Mouse (Mus musculus): ENCODE data around the gene Reln. TPM values are rescaled to one million over a fixed set of nuclear protein-coding genes. Genes with fewer than 3 reads are reported as not detected.

Gene Reln
- polyA plus RNA-seq, 1 experiment = 1.4 TPM

- H3K36me3 ChIP-seq (ENCODE audit: control insufficient read depth, insufficient read depth, low read length, poor library complexity, severe bottlenecking) = no peaks in the 10 kb centered on the region
- no peaks in the 10 kb centered on the region for H3K27me3 ChIP-seq (ENCODE audit: control insufficient read depth, insufficient read depth, low read length, poor library complexity, severe bottlenecking)
- no peak overlapping the region for H3K9ac ChIP-seq (ENCODE audit: low read depth, poor library complexity, severe bottlenecking)
- H3K9me3 ChIP-seq (replicated peaks; ENCODE audit: control insufficient read depth, insufficient read depth, low read length, poor library complexity, severe bottlenecking) = no peaks in the 10 kb centered on the region
- TF ChIP-seq CTCF (IDR thresholded peaks at IDR 0.05; ENCODE audit: low read depth, low read length) = no peak
- no peak for TF ChIP-seq EP300 (IDR thresholded peaks at IDR 0.05; ENCODE audit: insufficient read depth, low read depth, low read length)
- TF ChIP-seq POLR2A (IDR thresholded peaks at IDR 0.05; ENCODE audit: insufficient read depth, low read length) = no peak
- H3K4me1 ChIP-seq (ENCODE audit: control insufficient read depth, insufficient read depth, low read length) = no peaks in the 10 kb centered on the region
- H3K4me3 ChIP-seq (ENCODE audit: low read depth, low read length) = no peak overlapping the region
- no peak overlapping the region for H3K27ac ChIP-seq (ENCODE audit: insufficient read depth, low read length)
These were observed 408.4 kb downstream of the Reln start for GRCm38 (mm10) chr5:21936096-21936495.

GRCm38 (mm10) chr5:21934811-21935396, 409.6 kb downstream of the Reln start:
- Histone ChIP-seq H3K27ac (ENCODE audit: insufficient read depth, low read length) (no peak overlapping the region), H3K4me3 (ENCODE audit: low read depth, low read length) (no peak overlapping the region), H3K9ac (ENCODE audit: low read depth, poor library complexity, severe bottlenecking) (no peak overlapping the region), H3K36me3 (ENCODE audit: control insufficient read depth, insufficient read depth, low read length, poor library complexity, severe bottlenecking) (no peaks in the 10 kb centered on the region), H3K27me3 (ENCODE audit: control insufficient read depth, insufficient read depth, low read length, poor library complexity, severe bottlenecking) (no peaks in the 10 kb centered on the region), H3K9me3 (replicated peaks; ENCODE audit: control insufficient read depth, insufficient read depth, low read length, poor library complexity, severe bottlenecking) (no peaks in the 10 kb centered on the region), H3K4me1 (ENCODE audit: control insufficient read depth, insufficient read depth, low read length) (no peaks in the 10 kb centered on the region)
- no peak for TF ChIP-seq EP300 (IDR thresholded peaks at IDR 0.05; ENCODE audit: insufficient read depth, low read depth, low read length)
- TF ChIP-seq CTCF (IDR thresholded peaks at IDR 0.05; ENCODE audit: low read depth, low read length) = no peak
- TF ChIP-seq POLR2A (IDR thresholded peaks at IDR 0.05; ENCODE audit: insufficient read depth, low read length) = no peak

GRCm38 (mm10) chr5:21934173-21934698, 410.3 kb downstream of the Reln start:
- H3K27me3 ChIP-seq (ENCODE audit: control insufficient read depth, insufficient read depth, low read length, poor library complexity, severe bottlenecking) = no peaks in the 10 kb centered on the region
- no peaks in the 10 kb centered on the region for H3K36me3 ChIP-seq (ENCODE audit: control insufficient read depth, insufficient read depth, low read length, poor library complexity, severe bottlenecking)
- no peak for TF ChIP-seq CTCF (IDR thresholded peaks at IDR 0.05; ENCODE audit: low read depth, low read length)
- TF ChIP-seq POLR2A (IDR thresholded peaks at IDR 0.05; ENCODE audit: insufficient read depth, low read length) = no peak
- no peak for TF ChIP-seq EP300 (IDR thresholded peaks at IDR 0.05; ENCODE audit: insufficient read depth, low read depth, low read length)

GRCm38 (mm10) chr5:21933340-21934075, 411.0 kb downstream of the Reln start:
- Histone ChIP-seq H3K9ac (ENCODE audit: low read depth, poor library complexity, severe bottlenecking) (no peak overlapping the region), H3K4me1 (ENCODE audit: control insufficient read depth, insufficient read depth, low read length) (no peaks in the 10 kb centered on the region), H3K36me3 (ENCODE audit: control insufficient read depth, insufficient read depth, low read length, poor library complexity, severe bottlenecking) (no peaks in the 10 kb centered on the region), H3K27me3 (ENCODE audit: control insufficient read depth, insufficient read depth, low read length, poor library complexity, severe bottlenecking) (no peaks in the 10 kb centered on the region), H3K27ac (ENCODE audit: insufficient read depth, low read length) (no peak overlapping the region), H3K4me3 (ENCODE audit: low read depth, low read length) (no peak overlapping the region), H3K9me3 (replicated peaks; ENCODE audit: control insufficient read depth, insufficient read depth, low read length, poor library complexity, severe bottlenecking) (no peaks in the 10 kb centered on the region)
- TF ChIP-seq EP300 (IDR thresholded peaks at IDR 0.05; ENCODE audit: insufficient read depth, low read depth, low read length) (no peak), CTCF (IDR thresholded peaks at IDR 0.05; ENCODE audit: low read depth, low read length) (no peak), POLR2A (IDR thresholded peaks at IDR 0.05; ENCODE audit: insufficient read depth, low read length) (no peak)

More at GRCm38 (mm10) chr5:21934173-21934698, 410.3 kb downstream of the Reln start:
- Histone ChIP-seq H3K9me3 (replicated peaks; ENCODE audit: control insufficient read depth, insufficient read depth, low read length, poor library complexity, severe bottlenecking) (no peaks in the 10 kb centered on the region), H3K9ac (ENCODE audit: low read depth, poor library complexity, severe bottlenecking) (no peak overlapping the region), H3K4me1 (ENCODE audit: control insufficient read depth, insufficient read depth, low read length) (no peaks in the 10 kb centered on the region), H3K27ac (ENCODE audit: insufficient read depth, low read length) (no peak overlapping the region), H3K4me3 (ENCODE audit: low read depth, low read length) (no peak overlapping the region)

GRCm38 (mm10) chr5:21931151-21931550, 413.4 kb downstream of the Reln start:
- no peaks in the 10 kb centered on the region for H3K4me1 ChIP-seq (ENCODE audit: control insufficient read depth, insufficient read depth, low read length)
- H3K36me3 ChIP-seq (ENCODE audit: control insufficient read depth, insufficient read depth, low read length, poor library complexity, severe bottlenecking) = no peaks in the 10 kb centered on the region
- H3K9me3 ChIP-seq (replicated peaks; ENCODE audit: control insufficient read depth, insufficient read depth, low read length, poor library complexity, severe bottlenecking) = no peaks in the 10 kb centered on the region

GRCm38 (mm10) chr5:21920310-21920709, 424.2 kb downstream of the Reln start:
- H3K9ac ChIP-seq (ENCODE audit: low read depth, poor library complexity, severe bottlenecking) = no peak overlapping the region
- no peak overlapping the region for H3K27ac ChIP-seq (ENCODE audit: insufficient read depth, low read length)
- no peaks in the 10 kb centered on the region for H3K36me3 ChIP-seq (ENCODE audit: control insufficient read depth, insufficient read depth, low read length, poor library complexity, severe bottlenecking)
- no peaks in the 10 kb centered on the region for H3K4me1 ChIP-seq (ENCODE audit: control insufficient read depth, insufficient read depth, low read length)
- H3K4me3 ChIP-seq (ENCODE audit: low read depth, low read length) = no peak overlapping the region
- no peaks in the 10 kb centered on the region for H3K9me3 ChIP-seq (replicated peaks; ENCODE audit: control insufficient read depth, insufficient read depth, low read length, poor library complexity, severe bottlenecking)
- no peaks in the 10 kb centered on the region for H3K27me3 ChIP-seq (ENCODE audit: control insufficient read depth, insufficient read depth, low read length, poor library complexity, severe bottlenecking)
- TF ChIP-seq EP300 (IDR thresholded peaks at IDR 0.05; ENCODE audit: insufficient read depth, low read depth, low read length) (no peak), POLR2A (IDR thresholded peaks at IDR 0.05; ENCODE audit: insufficient read depth, low read length) (no peak), CTCF (IDR thresholded peaks at IDR 0.05; ENCODE audit: low read depth, low read length) (no peak)

More at GRCm38 (mm10) chr5:21931151-21931550, 413.4 kb downstream of the Reln start:
- H3K27me3 ChIP-seq (ENCODE audit: control insufficient read depth, insufficient read depth, low read length, poor library complexity, severe bottlenecking) = no peaks in the 10 kb centered on the region
- H3K9ac ChIP-seq (ENCODE audit: low read depth, poor library complexity, severe bottlenecking) = no peak overlapping the region
- no peak overlapping the region for H3K27ac ChIP-seq (ENCODE audit: insufficient read depth, low read length)
- no peak overlapping the region for H3K4me3 ChIP-seq (ENCODE audit: low read depth, low read length)
- TF ChIP-seq CTCF (IDR thresholded peaks at IDR 0.05; ENCODE audit: low read depth, low read length) (no peak), EP300 (IDR thresholded peaks at IDR 0.05; ENCODE audit: insufficient read depth, low read depth, low read length) (no peak), POLR2A (IDR thresholded peaks at IDR 0.05; ENCODE audit: insufficient read depth, low read length) (no peak)

Measured in ES-Bruce4 (cell line).